Mouse (Mus musculus) liver, embryonic 14.5 days (tissue): Measurements from ENCODE around the gene Cacnb4. TPM values are rescaled to one million over a fixed set of nuclear protein-coding genes. Genes with fewer than 3 reads are reported as not detected.

Source experiments
- ATAC-seq: fragments of 200-750 bp; cut with Nextera tagmentation; 2 replicates; pipeline ENCODE4 v1.8.0; 2017; ENCODE audit warnings: moderate number of reproducible peaks, mild to moderate bottlenecking, moderate library complexity; ENCODE audit not compliant: insufficient read depth
- DNase-seq, 3 experiments: peaks; one replicate each; pipeline ENCODE4 v3.0.0-alpha.2; 2012 to 2013; ENCODE audit warnings: low read depth in 3 of 3, low spot score in 3 of 3
- H3K27ac ChIP-seq: fragments of 300-500 bp; sonication (generic); 2 replicates; pipeline ENCODE4 v1.5.1; 2014; ENCODE audit warnings: moderate library complexity, mild to moderate bottlenecking, control low read depth, inconsistent platforms
- H3K27me3 ChIP-seq: fragments of 300-500 bp; sonication (generic); 2 replicates; pipeline ENCODE4 v1.6.1; 2014; ENCODE audit warnings: mild to moderate bottlenecking, low read length, moderate library complexity; ENCODE audit not compliant: control insufficient read depth, insufficient read depth
- H3K36me3 ChIP-seq: fragments of 300-500 bp; sonication (generic); replicated peaks from 2 replicates; pipeline ENCODE4 v1.6.1; 2014; ENCODE audit warnings: low read depth; ENCODE audit not compliant: control insufficient read depth, insufficient read depth
- H3K4me1 ChIP-seq, 2 experiments: fragments of 200-500 bp in 1 of 2; fragments of 300-500 bp in 1 of 2; sonication (generic) in 1 of 2; replicated peaks; 2 replicates each; pipeline ENCODE4 v1.6.1; 2012 to 2014; ENCODE audit warnings: antibody characterized with exemption in 1 of 2, inconsistent platforms in 1 of 2, low read length in 1 of 2; ENCODE audit not compliant: control insufficient read depth in 2 of 2, insufficient read depth in 2 of 2
- H3K4me2 ChIP-seq: fragments of 300-500 bp; sonication (generic); 2 replicates; pipeline ENCODE4 v1.6.1; 2014; ENCODE audit warnings: low read depth, mild to moderate bottlenecking, control low read depth, moderate library complexity
- H3K4me3 ChIP-seq, 2 experiments: fragments of 200-500 bp in 1 of 2; fragments of 300-500 bp in 1 of 2; sonication (generic) in 1 of 2; 2 replicates each; pipeline ENCODE4 v1.5.1; 2012 to 2014; ENCODE audit warnings: low read depth in 2 of 2, low read length in 2 of 2, mild to moderate bottlenecking in 2 of 2, control low read depth in 1 of 2, inconsistent platforms in 1 of 2, moderate library complexity in 1 of 2; ENCODE audit not compliant: insufficient read depth in 1 of 2
- H3K9ac ChIP-seq: fragments of 300-500 bp; sonication (generic); replicated peaks from 2 replicates; pipeline ENCODE4 v1.6.1; 2014; ENCODE audit warnings: mild to moderate bottlenecking, control low read depth, moderate library complexity
- H3K9me3 ChIP-seq: fragments of 300-500 bp; sonication (generic); 2 replicates; pipeline ENCODE4 v1.6.1; 2016; ENCODE audit warnings: low read length, mixed read lengths; ENCODE audit not compliant: control insufficient read depth
- CTCF ChIP-seq: IDR thresholded peaks from 2 replicates; pipeline ENCODE4 v1.5.1; 2016; ENCODE audit warnings: antibody characterized with exemption, low read depth, control low read depth
- EP300 ChIP-seq: IDR thresholded peaks from 2 replicates; pipeline ENCODE4 v1.6.1; 2016; ENCODE audit warnings: antibody characterized with exemption, low read depth
- WGBS: fragments of 180-500 bp; shearing (Covaris S2); extraction: QIAGEN DNeasy Blood & Tissue Kit; methylation state at CpG from one replicate; pipeline ENCODE4 v1.1.7; 2014; ENCODE audit not compliant: insufficient replicate concordance; 5-methylcytosine and 5-hydroxymethylcytosine counted together
- polyA plus RNA-seq, 2 experiments: library from polyadenylated mRNA; depleted of rRNA in 1 of 2; stranded (reverse) in 1 of 2; unstranded in 1 of 2; fragments of >200 nt; fragmentation: Nextera tagmentation in 1 of 2; extraction: Ambion mirVana in 1 of 2; gene quantifications; 2 replicates each; pipeline versions ENCODE4 v1.2.1 to v1.2.3; 2012 to 2014

Cacnb4 gene
- polyA plus RNA-seq, 2 experiments, result 0.06 to 0.19 TPM

- Histone ChIP-seq H3K4me1 (no peaks in the 10 kb centered on the region; a peak in 1 of 4 replicates), H3K27ac (no peak overlapping the region), H3K9ac (no peak overlapping the region), H3K4me3 (no peak overlapping the region), H3K9me3 (no peaks in the 10 kb centered on the region), H3K27me3 (no peaks in the 10 kb centered on the region), H3K36me3 (no peaks in the 10 kb centered on the region), H3K4me2 (no peak overlapping the region)
- ATAC-seq (no peak), DNase-seq (no peak)
- WGBS, result 62% methylated on average over 13 of the region's 13 CpGs
- TF ChIP-seq EP300 (no peak), CTCF (no peak)
Observed at GRCm38 (mm10) chr2:52511799-52512198, 164.8 kb downstream of the Cacnb4 start.

DNA sequence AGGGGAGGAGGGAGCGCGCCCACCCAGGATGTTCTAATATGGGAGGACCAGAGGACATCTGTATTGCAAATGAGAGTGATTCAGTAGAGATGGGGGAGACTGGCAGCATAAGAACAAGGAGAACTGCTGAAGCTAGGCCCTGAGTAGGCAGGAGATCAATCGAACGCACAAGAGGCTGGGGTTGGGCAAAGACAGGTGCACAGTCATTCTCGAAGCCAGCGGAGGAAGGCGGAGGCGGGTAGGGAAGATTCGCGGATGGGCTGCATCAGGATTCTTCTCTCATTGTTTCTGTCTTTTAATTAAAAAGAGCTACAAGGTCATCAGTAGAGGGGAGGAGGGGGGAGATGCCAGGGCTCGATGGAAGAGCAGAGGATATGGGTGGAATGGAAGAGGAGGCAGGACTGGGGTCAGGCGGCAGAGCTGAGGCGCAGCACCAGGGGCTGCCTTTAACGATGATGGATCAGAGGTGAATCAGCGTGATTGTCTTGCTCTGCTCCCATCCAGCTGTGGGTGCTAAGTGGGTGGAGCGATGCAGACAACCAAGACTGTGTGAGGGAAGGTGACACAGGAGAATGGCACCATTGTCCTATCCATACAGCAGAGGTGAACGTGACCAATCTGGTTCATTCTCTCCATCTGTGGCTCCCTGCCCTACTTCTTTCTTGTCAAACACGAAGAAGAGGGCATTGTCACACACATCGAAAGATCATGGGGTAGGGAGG is 166.7 kb downstream of the Cacnb4 start:
- no peak for ATAC-seq
- Histone ChIP-seq H3K4me1 (no peaks in the 10 kb centered on the region; a peak in 1 of 4 replicates), H3K27ac (no peak overlapping the region), H3K9me3 (no peaks in the 10 kb centered on the region), H3K27me3 (no peaks in the 10 kb centered on the region), H3K9ac (no peak overlapping the region), H3K4me2 (no peak overlapping the region), H3K36me3 (no peaks in the 10 kb centered on the region), H3K4me3 (no peak overlapping the region)
- TF ChIP-seq CTCF (no peak), EP300 (no peak)
- no peak for DNase-seq
- WGBS, result 71% methylated on average over 19 of the region's 19 CpGs

GRCm38 (mm10) chr2:52505164-52505563 is 171.5 kb downstream of the Cacnb4 start:
- TF ChIP-seq CTCF, result no peak
- no peak for TF ChIP-seq EP300
- 68% methylated on average over 2 of the region's 2 CpGs for WGBS
- Histone ChIP-seq H3K36me3 (no peaks in the 10 kb centered on the region), H3K9me3 (no peaks in the 10 kb centered on the region), H3K4me3 (no peak overlapping the region), H3K9ac (no peak overlapping the region), H3K27me3 (no peaks in the 10 kb centered on the region), H3K4me2 (no peak overlapping the region), H3K4me1 (no peaks in the 10 kb centered on the region), H3K27ac (no peak overlapping the region)
- ATAC-seq (no peak), DNase-seq (no peak)

- Histone ChIP-seq H3K9ac (no peak overlapping the region), H3K27me3 (no peaks in the 10 kb centered on the region), H3K27ac (no peak overlapping the region), H3K4me2 (no peak overlapping the region), H3K4me1 (no peaks in the 10 kb centered on the region), H3K4me3 (no peak overlapping the region), H3K9me3 (no peaks in the 10 kb centered on the region), H3K36me3 (no peaks in the 10 kb centered on the region)
- DNase-seq (no peak), ATAC-seq (no peak)
- 70% methylated on average over 3 of the region's 3 CpGs for WGBS
- TF ChIP-seq CTCF (no peak), EP300 (no peak)
Observed at GRCm38 (mm10) chr2:52504762-52505161, 171.9 kb downstream of the Cacnb4 start.

DNA sequence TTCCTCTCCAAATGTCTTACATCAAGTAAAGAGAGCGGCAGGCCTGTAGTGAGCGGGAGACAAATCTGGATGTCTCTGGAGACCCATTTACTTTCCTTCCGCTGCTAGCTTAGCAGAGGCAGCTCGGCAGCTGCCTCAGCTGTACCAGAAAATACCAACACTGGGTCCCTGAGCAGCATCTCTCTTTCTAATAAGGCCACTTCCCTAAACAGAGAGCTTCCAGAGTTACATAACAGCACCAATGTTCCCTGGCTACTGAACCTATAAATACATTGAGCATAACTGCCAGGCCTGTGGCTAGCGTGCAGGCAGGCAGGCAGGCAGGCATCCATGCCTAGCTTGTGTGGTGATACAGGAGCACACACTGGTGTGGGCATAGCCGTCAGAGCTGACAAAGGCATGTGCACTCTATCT is 176.8 kb downstream of the Cacnb4 start:
- ATAC-seq (no peak), DNase-seq (no peak)
- TF ChIP-seq CTCF (no peak), EP300 (no peak)
- no peak overlapping the region for H3K9ac ChIP-seq
- no peak overlapping the region for H3K4me3 ChIP-seq
- no peaks in the 10 kb centered on the region for H3K4me1 ChIP-seq
- WGBS, result 62% methylated on average over 6 of the region's 6 CpGs
- no peak overlapping the region for H3K4me2 ChIP-seq
- no peaks in the 10 kb centered on the region for H3K9me3 ChIP-seq
- no peaks in the 10 kb centered on the region for H3K36me3 ChIP-seq
- H3K27me3 ChIP-seq, result no peaks in the 10 kb centered on the region
- no peak overlapping the region for H3K27ac ChIP-seq
